Mouse (Mus musculus): ENCODE data around the gene Tshz2. TPM values are rescaled to one million over a fixed set of nuclear protein-coding genes. Genes with fewer than 3 reads are reported as not detected.

Gene Tshz2
- polyA plus RNA-seq, 1 experiment from 2014 or later = 22.8 TPM

DNA sequence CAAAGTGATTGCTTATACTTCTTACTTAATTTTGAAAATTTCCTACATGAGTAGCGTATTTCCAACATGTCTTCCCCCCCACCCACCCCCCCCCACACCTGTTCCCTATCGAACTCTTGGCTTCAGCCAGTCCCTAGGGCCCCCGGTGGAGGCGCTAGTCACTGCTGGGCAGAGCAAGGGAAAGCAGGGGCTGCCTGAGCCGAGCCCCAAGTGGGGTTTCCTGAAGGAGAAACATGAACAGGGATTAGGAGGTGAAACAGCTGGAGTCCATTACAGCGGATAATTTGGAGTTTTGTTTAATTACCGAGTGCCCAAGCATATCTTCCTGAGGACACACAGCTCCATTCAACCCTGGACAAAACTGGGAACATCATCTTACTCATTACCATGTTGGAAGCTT lies 21.3 kb upstream of the Tshz2 start:
- no peak overlapping the region for H3K4me3 ChIP-seq (ENCODE audit: low read depth, low read length)
- H3K4me2 ChIP-seq (ENCODE audit: low read length) = no peak overlapping the region; the same call in 1 of the 2 replicates
- 12% methylated on average over 7 of the region's 7 CpGs for WGBS
- no peaks in the 10 kb centered on the region for H3K36me3 ChIP-seq (ENCODE audit: control insufficient read depth, insufficient read depth, low read length)
- no peak for ATAC-seq
- H3K27me3 ChIP-seq (ENCODE audit: control insufficient read depth, insufficient read depth, low read depth, low read length) = no peaks in the 10 kb centered on the region
- H3K9ac ChIP-seq (ENCODE audit: low read depth, low read length) = no peak overlapping the region
- H3K4me1 ChIP-seq (ENCODE audit: control insufficient read depth, insufficient read depth, low read length) = peaks cover 6% of the 10 kb centered on the region; the same call in 1 of the 2 replicates
- no peak overlapping the region for H3K27ac ChIP-seq (ENCODE audit: low read length)
- H3K9me3 ChIP-seq (replicated peaks; ENCODE audit: control insufficient read depth, low read length, poor library complexity, severe bottlenecking) = no peaks in the 10 kb centered on the region

DNA sequence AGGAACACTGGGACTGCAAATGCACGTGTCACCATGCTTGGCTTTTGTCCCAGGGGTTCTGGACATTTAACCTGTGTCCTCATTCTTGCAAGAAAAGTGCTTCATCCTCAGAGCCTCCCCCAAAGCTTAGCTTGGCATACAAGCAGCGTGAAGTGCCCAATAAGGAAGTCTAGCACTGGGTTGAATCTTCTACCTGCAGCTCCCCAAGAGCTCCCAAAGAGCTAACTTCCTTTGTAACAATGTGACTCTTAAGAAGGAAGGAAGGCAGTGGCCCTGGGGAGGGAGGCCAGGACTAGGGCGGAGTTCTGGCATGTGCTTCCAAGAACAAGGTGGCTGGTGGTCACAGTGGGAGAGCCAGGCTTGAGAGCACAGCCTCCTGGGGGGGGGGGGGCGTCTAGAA lies 18.1 kb upstream of the Tshz2 start:
- H3K9me3 ChIP-seq (replicated peaks; ENCODE audit: control insufficient read depth, low read length, poor library complexity, severe bottlenecking) = no peaks in the 10 kb centered on the region
- H3K9ac ChIP-seq (ENCODE audit: low read depth, low read length) = no peak overlapping the region
- no peak overlapping the region for H3K27ac ChIP-seq (ENCODE audit: low read length)
- no peak for ATAC-seq
- H3K27me3 ChIP-seq (ENCODE audit: control insufficient read depth, insufficient read depth, low read depth, low read length) = no peaks in the 10 kb centered on the region
- 70% methylated on average over 3 of the region's 4 CpGs for WGBS
- no peak overlapping the region for H3K4me2 ChIP-seq (ENCODE audit: low read length)
- no peaks in the 10 kb centered on the region for H3K36me3 ChIP-seq (ENCODE audit: control insufficient read depth, insufficient read depth, low read length)
- no peak overlapping the region for H3K4me3 ChIP-seq (ENCODE audit: low read depth, low read length)
- peaks cover 6% of the 10 kb centered on the region; the same call in 1 of the 2 replicates for H3K4me1 ChIP-seq (ENCODE audit: control insufficient read depth, insufficient read depth, low read length)

DNA sequence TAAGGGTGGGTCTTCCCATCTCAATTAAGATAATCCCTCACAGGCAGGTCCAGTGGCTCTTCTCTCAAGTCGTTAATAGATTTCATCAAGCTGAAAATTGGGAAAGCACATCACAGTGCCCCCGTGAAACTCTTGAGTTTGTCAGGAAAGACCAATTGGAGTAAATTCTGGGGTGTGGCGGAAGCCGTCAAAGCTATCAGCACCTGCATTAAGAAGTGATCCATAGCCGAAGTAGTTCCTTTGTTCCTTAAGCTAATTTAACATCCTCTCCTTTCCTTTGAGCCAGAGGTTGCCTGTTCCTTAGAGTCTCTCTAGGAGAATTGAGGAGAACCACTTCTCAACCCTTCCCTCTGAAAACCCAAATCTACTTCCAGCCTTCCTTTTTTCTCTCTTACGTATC lies 16.8 kb upstream of the Tshz2 start:
- H3K9ac ChIP-seq (ENCODE audit: low read depth, low read length) = no peak overlapping the region
- H3K4me3 ChIP-seq (ENCODE audit: low read depth, low read length) = no peak overlapping the region
- H3K9me3 ChIP-seq (replicated peaks; ENCODE audit: control insufficient read depth, low read length, poor library complexity, severe bottlenecking) = no peaks in the 10 kb centered on the region
- no peak overlapping the region for H3K27ac ChIP-seq (ENCODE audit: low read length)
- H3K4me2 ChIP-seq (ENCODE audit: low read length) = no peak overlapping the region
- 75% methylated on average over 6 of the region's 6 CpGs for WGBS
- H3K36me3 ChIP-seq (ENCODE audit: control insufficient read depth, insufficient read depth, low read length) = no peaks in the 10 kb centered on the region
- no peaks in the 10 kb centered on the region for H3K27me3 ChIP-seq (ENCODE audit: control insufficient read depth, insufficient read depth, low read depth, low read length)
- ATAC-seq = no peak
- H3K4me1 ChIP-seq (ENCODE audit: control insufficient read depth, insufficient read depth, low read length) = peaks cover 6% of the 10 kb centered on the region; the same call in 1 of the 2 replicates

DNA sequence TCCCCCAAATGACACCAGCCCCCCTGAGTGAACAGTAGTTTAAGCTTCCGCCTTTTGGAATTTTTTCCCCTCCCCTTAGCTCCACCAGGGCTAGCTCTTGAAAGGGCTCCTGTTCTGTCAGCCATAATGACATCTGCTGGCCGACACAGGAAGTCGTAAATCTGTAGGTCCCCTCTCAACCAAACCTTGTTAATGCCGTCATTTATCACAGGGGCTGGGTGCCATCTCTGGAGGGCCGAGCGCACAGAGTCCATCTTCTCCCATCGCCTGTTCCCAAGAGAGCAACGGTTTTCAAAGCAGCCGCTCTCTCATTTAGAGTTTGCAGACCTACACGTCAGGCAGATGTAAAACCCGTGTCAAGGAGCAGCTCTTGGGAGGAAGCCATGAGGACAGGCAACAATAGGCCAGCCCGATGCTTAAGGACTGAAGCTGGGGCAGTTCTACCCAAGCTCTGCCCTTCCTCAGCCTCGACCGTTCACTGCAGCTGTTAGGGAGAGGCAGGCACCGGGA lies 11.6 kb upstream of the Tshz2 start:
- peaks cover 5% of the 10 kb centered on the region; the same call in 1 of the 2 replicates for H3K4me1 ChIP-seq (ENCODE audit: control insufficient read depth, insufficient read depth, low read length)
- H3K4me2 ChIP-seq (ENCODE audit: low read length) = peak overlapping the region; percentile 24; the same call in 1 of the 2 replicates
- no peaks in the 10 kb centered on the region for H3K27me3 ChIP-seq (ENCODE audit: control insufficient read depth, insufficient read depth, low read depth, low read length)
- WGBS = 42% methylated on average over 15 of the region's 15 CpGs
- peak overlapping the region; percentile 12; the same call in 1 of the 2 replicates for H3K9ac ChIP-seq (ENCODE audit: low read depth, low read length)
- H3K9me3 ChIP-seq (replicated peaks; ENCODE audit: control insufficient read depth, low read length, poor library complexity, severe bottlenecking) = no peaks in the 10 kb centered on the region
- no peak overlapping the region for H3K27ac ChIP-seq (ENCODE audit: low read length)
- no peaks in the 10 kb centered on the region for H3K36me3 ChIP-seq (ENCODE audit: control insufficient read depth, insufficient read depth, low read length)
- H3K4me3 ChIP-seq (ENCODE audit: low read depth, low read length) = no peak overlapping the region
- ATAC-seq = no peak; the same call in 1 of the 2 replicates

DNA sequence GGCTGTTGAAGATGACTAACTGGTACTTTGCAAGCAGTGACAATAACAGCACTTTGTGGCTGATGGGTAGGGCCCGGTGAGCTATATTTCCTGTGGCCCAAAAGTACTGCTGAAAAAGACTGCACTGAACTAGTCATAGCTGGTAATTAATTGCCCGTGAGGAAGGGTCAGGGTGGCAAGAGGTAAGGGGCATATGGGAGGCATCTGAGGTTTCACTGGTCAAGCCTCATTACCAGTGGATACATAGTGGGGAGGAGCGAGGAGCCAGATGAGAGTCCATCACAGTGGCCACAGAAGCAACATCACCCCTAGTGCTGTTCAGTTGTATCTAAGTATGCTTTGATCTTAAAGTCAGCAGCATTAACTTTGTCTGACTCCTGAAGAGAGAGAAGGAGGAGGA lies 2.7 kb upstream of the Tshz2 start:
- peaks cover 9% of the 10 kb centered on the region for H3K4me1 ChIP-seq (ENCODE audit: control insufficient read depth, insufficient read depth, low read length)
- no peak overlapping the region for H3K9ac ChIP-seq (ENCODE audit: low read depth, low read length)
- no peaks in the 10 kb centered on the region for H3K27me3 ChIP-seq (ENCODE audit: control insufficient read depth, insufficient read depth, low read depth, low read length)
- no peaks in the 10 kb centered on the region for H3K36me3 ChIP-seq (ENCODE audit: control insufficient read depth, insufficient read depth, low read length)
- no peak overlapping the region for H3K27ac ChIP-seq (ENCODE audit: low read length)
- no peak for ATAC-seq
- H3K9me3 ChIP-seq (replicated peaks; ENCODE audit: control insufficient read depth, low read length, poor library complexity, severe bottlenecking) = no peaks in the 10 kb centered on the region
- 89% methylated on average over 3 of the region's 3 CpGs for WGBS
- no peak overlapping the region for H3K4me2 ChIP-seq (ENCODE audit: low read length)
- no peak overlapping the region for H3K4me3 ChIP-seq (ENCODE audit: low read depth, low read length)

DNA sequence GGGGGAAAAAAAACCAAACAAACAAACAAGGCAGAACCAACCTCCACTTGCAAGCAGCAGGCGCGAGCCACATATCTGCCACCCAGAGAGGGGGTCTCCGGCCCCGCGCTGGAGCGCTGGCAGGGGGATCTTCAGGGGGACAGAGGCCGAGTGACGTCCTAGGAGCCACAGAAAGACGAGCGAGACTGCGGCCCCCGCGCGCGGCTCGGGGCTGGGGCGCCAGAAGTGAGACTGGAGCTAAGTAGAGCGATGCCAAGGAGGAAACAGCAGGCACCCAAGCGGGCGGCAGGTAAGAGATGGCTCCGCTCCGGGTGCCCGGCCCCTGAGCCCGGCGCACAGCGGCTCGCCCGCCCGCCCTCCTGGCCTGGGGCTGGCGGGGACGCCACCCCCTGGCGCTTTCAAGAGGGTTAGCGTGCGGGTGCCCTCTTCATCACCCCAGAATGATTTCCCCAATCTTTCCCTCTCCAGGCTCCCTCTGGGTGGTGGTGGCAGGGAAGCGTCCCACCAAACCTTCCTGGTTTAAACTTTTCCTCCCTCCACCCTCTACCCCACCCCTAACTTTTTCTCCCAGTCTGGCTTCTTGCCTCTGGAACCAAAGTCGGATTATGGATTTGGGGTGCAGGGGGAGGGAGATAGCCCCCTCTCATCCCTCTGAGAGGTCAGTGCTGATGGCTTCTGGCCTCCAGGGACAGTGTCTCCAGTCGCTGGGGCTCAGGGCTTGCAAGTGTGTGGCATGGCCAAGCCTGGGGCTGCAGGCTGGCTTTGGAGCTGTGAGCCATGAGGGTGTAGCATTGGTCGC lies 877 bp downstream of the Tshz2 start:
- Histone ChIP-seq H3K9me3 (replicated peaks; ENCODE audit: control insufficient read depth, low read length, poor library complexity, severe bottlenecking) (no peaks in the 10 kb centered on the region), H3K4me1 (ENCODE audit: control insufficient read depth, insufficient read depth, low read length) (peaks cover 28% of the 10 kb centered on the region), H3K9ac (ENCODE audit: low read depth, low read length) (peak overlapping the region; percentile 79), H3K27ac (ENCODE audit: low read length) (peak overlapping the region; percentile 73), H3K36me3 (ENCODE audit: control insufficient read depth, insufficient read depth, low read length) (no peaks in the 10 kb centered on the region), H3K4me2 (ENCODE audit: low read length) (peak overlapping the region; percentile 85), H3K4me3 (ENCODE audit: low read depth, low read length) (peak overlapping the region; percentile 67), H3K27me3 (ENCODE audit: control insufficient read depth, insufficient read depth, low read depth, low read length) (no peaks in the 10 kb centered on the region)
- peak; percentile 57 for ATAC-seq
- under 1% methylated on average over 38 of the region's 38 CpGs for WGBS

DNA sequence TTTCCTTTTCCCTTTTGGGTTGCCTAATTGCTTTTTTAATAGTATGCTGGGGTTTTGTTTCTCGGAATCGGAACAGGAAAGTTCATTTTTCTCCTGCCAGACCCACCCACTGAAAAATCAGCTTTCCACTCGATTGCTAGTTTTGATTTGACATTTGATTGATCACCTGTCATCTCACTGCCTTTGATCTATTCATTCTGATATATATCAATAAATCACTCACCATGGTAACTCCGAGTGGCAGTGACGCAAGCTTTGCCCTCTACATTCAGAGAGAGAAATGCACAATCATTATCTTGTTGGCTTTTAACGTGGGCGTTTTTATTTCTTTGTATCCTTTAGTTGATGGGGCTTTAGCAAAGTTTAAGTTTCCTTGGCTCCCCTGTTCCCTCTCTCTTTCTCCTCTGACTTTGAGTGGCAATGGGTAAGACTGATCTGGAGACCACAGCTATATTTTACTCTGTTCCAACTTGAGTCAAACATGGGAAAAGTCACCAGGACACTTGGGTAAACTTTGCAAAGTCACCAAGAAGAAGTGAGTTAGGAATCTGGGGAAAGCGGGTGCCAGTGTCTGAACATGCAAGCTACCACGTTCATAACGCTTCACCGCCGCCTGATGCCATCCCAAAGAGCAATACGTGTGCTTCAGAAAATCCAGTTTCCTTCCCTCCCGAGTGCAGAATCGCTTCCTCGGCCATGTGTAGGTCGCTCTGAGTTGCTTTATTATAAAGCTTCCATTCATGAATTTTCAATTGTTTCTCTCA lies 2.0 kb downstream of the Tshz2 start:
- peak overlapping the region; percentile 67 for H3K4me3 ChIP-seq (ENCODE audit: low read depth, low read length)
- H3K9me3 ChIP-seq (replicated peaks; ENCODE audit: control insufficient read depth, low read length, poor library complexity, severe bottlenecking) = no peaks in the 10 kb centered on the region
- H3K27me3 ChIP-seq (ENCODE audit: control insufficient read depth, insufficient read depth, low read depth, low read length) = no peaks in the 10 kb centered on the region
- H3K36me3 ChIP-seq (ENCODE audit: control insufficient read depth, insufficient read depth, low read length) = no peaks in the 10 kb centered on the region
- ATAC-seq = no peak
- H3K27ac ChIP-seq (ENCODE audit: low read length) = 0 out of 2 replicates have a peak overlapping the region, but pooled peaks have one; percentile 24
- WGBS = 51% methylated on average over 17 of the region's 17 CpGs
- peak overlapping the region; percentile 85 for H3K4me2 ChIP-seq (ENCODE audit: low read length)
- H3K4me1 ChIP-seq (ENCODE audit: control insufficient read depth, insufficient read depth, low read length) = peaks cover 29% of the 10 kb centered on the region
- peak overlapping the region; percentile 79 for H3K9ac ChIP-seq (ENCODE audit: low read depth, low read length)

DNA sequence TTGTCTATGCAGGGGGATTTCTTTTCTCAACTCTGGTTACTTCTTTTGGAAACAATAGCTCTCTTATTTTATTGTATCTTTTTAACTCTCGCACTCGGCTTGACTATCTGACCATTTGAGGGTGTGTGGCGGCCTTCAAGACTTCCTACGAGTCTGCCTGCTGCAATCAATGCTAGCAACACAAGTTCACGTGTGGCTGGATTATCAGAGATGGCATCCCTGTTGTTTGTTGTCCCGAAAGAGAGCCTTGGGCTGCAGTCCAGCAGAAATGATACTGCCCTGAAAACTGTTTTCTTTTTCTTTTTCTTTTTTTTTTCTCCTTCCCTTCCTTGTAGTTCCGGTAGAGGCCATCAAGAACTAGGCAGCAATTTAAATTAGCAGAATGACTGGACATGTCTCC lies 2.6 kb downstream of the Tshz2 start:
- H3K4me3 ChIP-seq (ENCODE audit: low read depth, low read length) = peak overlapping the region; percentile 67
- WGBS = 40% methylated on average over 7 of the region's 7 CpGs
- 0 out of 2 replicates have a peak overlapping the region, but pooled peaks have one; percentile 24 for H3K27ac ChIP-seq (ENCODE audit: low read length)
- no peaks in the 10 kb centered on the region for H3K27me3 ChIP-seq (ENCODE audit: control insufficient read depth, insufficient read depth, low read depth, low read length)
- H3K36me3 ChIP-seq (ENCODE audit: control insufficient read depth, insufficient read depth, low read length) = no peaks in the 10 kb centered on the region
- H3K9ac ChIP-seq (ENCODE audit: low read depth, low read length) = no peak overlapping the region; the same call in 1 of the 2 replicates
- H3K9me3 ChIP-seq (replicated peaks; ENCODE audit: control insufficient read depth, low read length, poor library complexity, severe bottlenecking) = no peaks in the 10 kb centered on the region
- H3K4me1 ChIP-seq (ENCODE audit: control insufficient read depth, insufficient read depth, low read length) = peaks cover 29% of the 10 kb centered on the region
- peak overlapping the region; percentile 85 for H3K4me2 ChIP-seq (ENCODE audit: low read length)
- ATAC-seq = no peak
